Mouse (Mus musculus) limb, embryonic 13.5 days (tissue): ENCODE data around the gene Olfr1143. TPM values are rescaled to one million over a fixed set of nuclear protein-coding genes. Genes with fewer than 3 reads are reported as not detected.

Experiments used
- ATAC-seq: fragments of 200-750 bp; cut with Nextera tagmentation; 2 replicates; pipeline ENCODE4 v1.8.0; 2017; ENCODE audit warnings: low read depth, moderate number of reproducible peaks, moderate TSS enrichment; ENCODE audit not compliant: low FRiP score
- H3K27ac ChIP-seq: fragments of 300-500 bp; sonication (generic); 2 replicates; pipeline ENCODE4 v1.5.1; 2015; ENCODE audit warnings: inconsistent platforms, mild to moderate bottlenecking, moderate library complexity
- H3K27me3 ChIP-seq: fragments of 300-500 bp; sonication (generic); 2 replicates; pipeline ENCODE4 v1.6.1; 2015; ENCODE audit warnings: mild to moderate bottlenecking, inconsistent platforms
- H3K36me3 ChIP-seq: fragments of 300-500 bp; sonication (generic); 2 replicates; pipeline ENCODE4 v1.6.1; 2015; ENCODE audit warnings: inconsistent platforms, mild to moderate bottlenecking, moderate library complexity
- H3K4me1 ChIP-seq: fragments of 300-500 bp; sonication (generic); 2 replicates; pipeline ENCODE4 v1.6.1; 2015; ENCODE audit warnings: inconsistent platforms
- H3K4me2 ChIP-seq: fragments of 300-500 bp; sonication (generic); replicated peaks from 2 replicates; pipeline ENCODE4 v1.6.1; 2015; ENCODE audit warnings: inconsistent platforms, mild to moderate bottlenecking, moderate library complexity
- H3K4me3 ChIP-seq: fragments of 300-500 bp; sonication (generic); 2 replicates; pipeline ENCODE4 v1.5.1; 2015; ENCODE audit warnings: moderate library complexity, mild to moderate bottlenecking, inconsistent platforms
- H3K9ac ChIP-seq: fragments of 300-500 bp; sonication (generic); 2 replicates; pipeline ENCODE4 v1.6.1; 2015; ENCODE audit warnings: mild to moderate bottlenecking, inconsistent platforms
- H3K9me3 ChIP-seq: fragments of 300-500 bp; sonication (generic); 2 replicates; pipeline ENCODE4 v1.6.1; 2016; ENCODE audit warnings: inconsistent platforms
- WGBS: fragments of 180-500 bp; shearing (Covaris S2); methylation state at CpG from one replicate; pipeline ENCODE4 v1.1.7; 2015; 5-methylcytosine and 5-hydroxymethylcytosine counted together
- polyA plus RNA-seq: library from polyadenylated mRNA; unstranded; fragments of >200 nt; fragmentation: Nextera tagmentation; extraction: Ambion mirVana; gene quantifications from 2 replicates; pipeline ENCODE4 v1.2.1, GENCODE M21; 2015

Olfr1143 gene
- not detected in 2 replicates for polyA plus RNA-seq

DNA sequence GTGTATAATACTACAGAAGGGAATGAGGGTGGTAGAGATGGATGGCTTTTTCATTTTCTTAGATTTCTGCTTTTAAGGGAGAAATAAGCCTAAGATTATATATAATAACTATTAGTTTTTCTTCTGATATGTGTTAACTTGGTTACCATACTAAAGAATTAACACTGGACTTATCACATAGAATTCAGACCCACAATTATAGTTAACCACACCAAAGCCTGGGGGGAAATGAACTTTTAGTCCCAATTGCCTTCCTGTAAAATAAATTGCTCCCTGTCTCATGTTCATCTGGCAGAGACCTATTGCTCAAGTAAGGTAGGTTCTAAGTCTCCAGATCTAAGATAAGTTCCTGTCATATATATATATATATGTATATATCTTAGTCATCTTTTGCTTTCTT lies at the start of gene Olfr1143:
TSS of gene Olfr1143 (plus strand) at position 301 of the 400 bp plus-strand sequence.
- Histone ChIP-seq H3K36me3 (no peaks in the 10 kb centered on the region), H3K27ac (no peak within 1 kb of the TSS), H3K4me1 (no peaks in the 10 kb centered on the region), H3K9me3 (no peaks in the 10 kb centered on the region), H3K9ac (no peak within 1 kb of the TSS), H3K27me3 (no peaks in the 10 kb centered on the region), H3K4me2 (no peak within 1 kb of the TSS), H3K4me3 (no peak within 1 kb of the TSS)
- no peak for ATAC-seq

- Histone ChIP-seq H3K4me1 (no peaks in the 10 kb centered on the region), H3K27me3 (no peaks in the 10 kb centered on the region), H3K4me2 (no peak within 1 kb of the TSS), H3K9ac (no peak within 1 kb of the TSS), H3K36me3 (no peaks in the 10 kb centered on the region), H3K4me3 (no peak within 1 kb of the TSS), H3K27ac (no peak within 1 kb of the TSS), H3K9me3 (no peaks in the 10 kb centered on the region)
- WGBS = 82% methylated on average over 1 of the region's 1 CpGs
- ATAC-seq = no peak
Observed at GRCm38 (mm10) chr2:87753891-87754290, 46.5 kb upstream of the Olfr1143 start, which contains the start of gene Olfr1141. TSS of gene Olfr1141 (minus strand) at chr2:87753991.

DNA sequence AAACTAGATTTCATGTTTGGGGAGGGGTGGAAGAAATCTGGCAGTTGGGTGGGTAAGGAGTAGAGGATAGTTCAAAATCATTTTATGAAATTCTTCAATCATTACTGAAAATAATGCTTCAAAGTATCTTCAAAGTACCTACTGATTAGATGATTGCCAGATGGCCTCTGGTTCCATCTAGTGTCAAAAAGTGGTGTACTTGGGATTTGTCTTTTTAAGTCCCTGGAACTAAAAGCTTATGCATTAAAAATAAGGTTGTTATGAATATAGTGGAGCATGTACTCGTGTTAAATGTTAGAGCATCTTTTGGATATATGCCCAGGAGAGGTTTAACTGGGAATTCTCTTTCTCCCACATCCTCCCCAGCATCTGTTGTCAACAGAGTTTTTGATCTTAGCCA lies 24.2 kb upstream of the Olfr1143 start:
- 63% methylated on average over 1 of the region's 1 CpGs for WGBS
- Histone ChIP-seq H3K9me3 (no peaks in the 10 kb centered on the region), H3K4me3 (no peak overlapping the region), H3K27me3 (no peaks in the 10 kb centered on the region), H3K9ac (no peak overlapping the region), H3K36me3 (no peaks in the 10 kb centered on the region), H3K27ac (no peak overlapping the region), H3K4me1 (no peaks in the 10 kb centered on the region), H3K4me2 (no peak overlapping the region)
- no peak for ATAC-seq

DNA sequence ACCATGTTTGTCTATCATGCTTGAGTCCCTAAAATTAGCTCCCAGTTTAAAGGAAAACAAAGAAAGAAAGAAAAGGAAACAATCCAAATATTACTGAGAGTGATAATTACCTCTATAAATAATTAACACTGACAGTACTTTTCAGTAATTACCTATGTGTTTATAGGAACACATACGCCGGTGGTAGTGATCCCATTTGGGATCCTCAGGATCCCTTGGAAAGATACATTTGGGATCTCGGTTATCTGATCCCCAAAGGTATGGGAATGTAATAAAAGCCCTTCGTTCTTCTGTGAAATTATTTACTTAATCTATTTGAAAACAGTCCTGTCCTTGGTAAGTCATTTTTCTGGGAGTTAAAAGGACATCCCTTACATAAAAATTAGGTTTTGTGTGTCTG lies 21.2 kb upstream of the Olfr1143 start, which contains the start of gene Olfr152:
TSS of gene Olfr152 (plus strand) at position 301 of the 400 bp plus-strand sequence.
- Histone ChIP-seq H3K4me3 (no peak within 1 kb of the TSS), H3K9me3 (no peaks in the 10 kb centered on the region), H3K9ac (no peak within 1 kb of the TSS), H3K27me3 (no peaks in the 10 kb centered on the region), H3K27ac (no peak within 1 kb of the TSS), H3K4me2 (no peak within 1 kb of the TSS), H3K36me3 (no peaks in the 10 kb centered on the region), H3K4me1 (no peaks in the 10 kb centered on the region)
- ATAC-seq = no peak
- 85% methylated on average over 4 of the region's 4 CpGs for WGBS

DNA sequence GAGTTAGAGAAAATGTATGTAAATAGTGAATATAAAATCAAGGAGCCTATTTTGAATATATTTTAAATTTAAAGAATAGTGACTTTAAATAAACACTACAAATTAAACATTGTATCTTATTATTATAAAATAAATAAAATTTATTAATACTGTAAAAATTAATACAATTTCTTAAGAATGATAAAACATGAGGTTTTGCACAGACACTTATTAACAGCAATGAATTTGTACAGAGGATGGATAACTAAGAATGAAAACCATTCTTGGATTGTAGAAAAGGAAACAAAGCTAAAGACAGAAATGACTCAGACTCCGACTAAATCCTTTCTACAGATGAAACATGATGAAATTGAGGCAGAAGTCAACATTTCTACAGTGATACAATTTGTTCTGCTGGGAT lies 9.1 kb downstream of the Olfr1143 start, which contains the start of gene Olfr1145:
TSS of gene Olfr1145 (plus strand) at position 301 of the 400 bp plus-strand sequence.
- ATAC-seq = no peak
- WGBS = 73% methylated on average over 1 of the region's 1 CpGs
- H3K9ac ChIP-seq = no peak within 1 kb of the TSS
- H3K36me3 ChIP-seq = no peaks in the 10 kb centered on the region
- H3K4me1 ChIP-seq = no peaks in the 10 kb centered on the region
- no peaks in the 10 kb centered on the region for H3K9me3 ChIP-seq
- H3K4me2 ChIP-seq = no peak within 1 kb of the TSS
- no peak within 1 kb of the TSS for H3K27ac ChIP-seq
- H3K4me3 ChIP-seq = no peak within 1 kb of the TSS
- no peaks in the 10 kb centered on the region for H3K27me3 ChIP-seq

- 89% methylated on average over 1 of the region's 1 CpGs for WGBS
Observed at GRCm38 (mm10) chr2:87830233-87830632, 29.8 kb downstream of the Olfr1143 start, which contains the start of gene Olfr1148. TSS of gene Olfr1148 (plus strand) at chr2:87830533.

DNA sequence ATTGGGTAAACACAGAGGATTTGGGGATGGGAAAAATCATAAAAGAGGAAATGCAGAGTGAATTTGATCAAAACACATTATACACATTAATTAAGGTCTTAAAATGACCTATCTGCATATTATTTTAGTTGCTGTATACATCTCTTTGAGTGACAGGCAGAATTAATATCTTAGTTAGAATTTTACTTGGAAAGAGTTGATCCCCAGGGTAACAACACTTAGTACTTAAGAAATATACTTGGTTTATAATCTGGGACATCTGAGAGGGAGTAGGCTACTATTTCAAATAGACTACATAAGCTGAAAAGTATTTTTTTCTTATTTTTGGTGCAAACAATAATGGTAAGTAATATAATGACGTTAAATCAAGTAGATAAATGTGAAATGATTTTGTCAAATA lies 43.3 kb downstream of the Olfr1143 start, which contains the start of gene Olfr1150-ps1:
TSS of gene Olfr1150-ps1 (plus strand) at position 301 of the 400 bp plus-strand sequence.
- Histone ChIP-seq H3K9me3 (no peaks in the 10 kb centered on the region), H3K27ac (no peak within 1 kb of the TSS), H3K9ac (no peak within 1 kb of the TSS), H3K4me3 (no peak within 1 kb of the TSS), H3K27me3 (no peaks in the 10 kb centered on the region), H3K36me3 (no peaks in the 10 kb centered on the region), H3K4me2 (no peak within 1 kb of the TSS), H3K4me1 (no peaks in the 10 kb centered on the region)
- no peak for ATAC-seq
- 78% methylated on average over 1 of the region's 1 CpGs for WGBS

More at GRCm38 (mm10) chr2:87830233-87830632, 29.8 kb downstream of the Olfr1143 start, which contains the start of gene Olfr1148:
- H3K9me3 ChIP-seq = no peaks in the 10 kb centered on the region; the same call in 1 of the 2 replicates
- no peaks in the 10 kb centered on the region for H3K4me1 ChIP-seq
- no peak within 1 kb of the TSS for H3K4me3 ChIP-seq
- no peak within 1 kb of the TSS for H3K4me2 ChIP-seq
- H3K27ac ChIP-seq = no peak within 1 kb of the TSS
- H3K9ac ChIP-seq = no peak within 1 kb of the TSS
- H3K36me3 ChIP-seq = no peaks in the 10 kb centered on the region
- ATAC-seq = no peak
- no peaks in the 10 kb centered on the region for H3K27me3 ChIP-seq

Other genes with a start within 250 kb of the Olfr1143 start
- not detected in 2 replicates for gene Olfr1129, start 226.7 kb upstream of the Olfr1143 start, polyA plus RNA-seq
- gene Olfr1130, start 194.4 kb upstream of the Olfr1143 start, polyA plus RNA-seq = not detected in 2 replicates
- not detected in 2 replicates for gene Olfr1131, start 173.5 kb upstream of the Olfr1143 start, polyA plus RNA-seq
- gene Olfr1132, start 163.1 kb upstream of the Olfr1143 start, polyA plus RNA-seq = not detected in 2 replicates
- not detected in 2 replicates for gene Olfr1133, start 153.2 kb upstream of the Olfr1143 start, polyA plus RNA-seq
- not detected in 2 replicates for gene Olfr1134, start 142.1 kb upstream of the Olfr1143 start, polyA plus RNA-seq
- gene Olfr1135, start 126.9 kb upstream of the Olfr1143 start, polyA plus RNA-seq = not detected in 2 replicates
- not detected in 2 replicates for gene Olfr1136, start 106.6 kb upstream of the Olfr1143 start, polyA plus RNA-seq
- not detected in 2 replicates for gene Olfr1137, start 87.4 kb upstream of the Olfr1143 start, polyA plus RNA-seq
- gene Olfr1138, start 60.6 kb upstream of the Olfr1143 start, polyA plus RNA-seq = not detected in 2 replicates
- not detected in 2 replicates for gene Olfr1140, start 56.8 kb upstream of the Olfr1143 start, polyA plus RNA-seq
- gene Olfr1141, start 46.6 kb upstream of the Olfr1143 start, polyA plus RNA-seq = not detected in 2 replicates
- not detected in 2 replicates for gene Olfr152, start 21.1 kb upstream of the Olfr1143 start, polyA plus RNA-seq
- not detected in 2 replicates for gene Olfr1145, start 9.2 kb downstream of the Olfr1143 start, polyA plus RNA-seq
- gene Olfr1148, start 29.9 kb downstream of the Olfr1143 start, polyA plus RNA-seq = not detected in 2 replicates
- not detected in 2 replicates for gene Olfr1150-ps1, start 43.4 kb downstream of the Olfr1143 start, polyA plus RNA-seq
- not detected in 2 replicates for gene Olfr1151, start 55.3 kb downstream of the Olfr1143 start, polyA plus RNA-seq
- gene Olfr1152, start 65.9 kb downstream of the Olfr1143 start, polyA plus RNA-seq = 0.03 TPM in 1 of 2 replicates, not detected in the other
- gene Olfr1153, start 94.4 kb downstream of the Olfr1143 start, polyA plus RNA-seq = not detected in 2 replicates
- gene Olfr1154, start 104.6 kb downstream of the Olfr1143 start, polyA plus RNA-seq = not detected in 2 replicates
- gene Olfr1155, start 144.5 kb downstream of the Olfr1143 start, polyA plus RNA-seq = not detected in 2 replicates
- gene Olfr1156, start 152.5 kb downstream of the Olfr1143 start, polyA plus RNA-seq = not detected in 2 replicates
- not detected in 2 replicates for gene Olfr1157, start 167.7 kb downstream of the Olfr1143 start, polyA plus RNA-seq
- gene Olfr74, start 174.1 kb downstream of the Olfr1143 start, polyA plus RNA-seq = not detected in 2 replicates
- not detected in 2 replicates for gene Olfr1158, start 189.5 kb downstream of the Olfr1143 start, polyA plus RNA-seq
- gene Olfr1160, start 207.7 kb downstream of the Olfr1143 start, polyA plus RNA-seq = not detected in 2 replicates
- gene Olfr1161, start 222.2 kb downstream of the Olfr1143 start, polyA plus RNA-seq = not detected in 2 replicates
- gene Olfr73, start 237.1 kb downstream of the Olfr1143 start, polyA plus RNA-seq = not detected in 2 replicates